Mouse (Mus musculus) embryonic stem cell, embryonic (primary cell): ENCODE results near the gene Doxl2.
"Not testable (repeated sequence)": the region's sequence is repeated elsewhere in the genome, so short reads cannot be mapped to it uniquely, and the experiment has no call there.

ENCODE experiments used
- CTCF ChIA-PET, 4 experiments: fragments of 300-600 bp in 2 of 4; fragments of 350-600 bp in 2 of 4; sonication (Branson Sonifier 250); formaldehyde crosslinking; loops; one replicate each; lab custom pipeline; 2022; ENCODE audit warnings: inconsistent platforms in 2 of 4; lab: Charles Lee
- POLR2A ChIA-PET, 4 experiments: fragments of 300-600 bp in 2 of 4; fragments of 350-600 bp in 2 of 4; sonication (Branson Sonifier 250); formaldehyde crosslinking; loops; one replicate each; lab custom pipeline; 2022; ENCODE audit warnings: antibody characterized with exemption in 4 of 4, inconsistent platforms in 1 of 4; lab: Charles Lee

Gene Doxl2

DNA sequence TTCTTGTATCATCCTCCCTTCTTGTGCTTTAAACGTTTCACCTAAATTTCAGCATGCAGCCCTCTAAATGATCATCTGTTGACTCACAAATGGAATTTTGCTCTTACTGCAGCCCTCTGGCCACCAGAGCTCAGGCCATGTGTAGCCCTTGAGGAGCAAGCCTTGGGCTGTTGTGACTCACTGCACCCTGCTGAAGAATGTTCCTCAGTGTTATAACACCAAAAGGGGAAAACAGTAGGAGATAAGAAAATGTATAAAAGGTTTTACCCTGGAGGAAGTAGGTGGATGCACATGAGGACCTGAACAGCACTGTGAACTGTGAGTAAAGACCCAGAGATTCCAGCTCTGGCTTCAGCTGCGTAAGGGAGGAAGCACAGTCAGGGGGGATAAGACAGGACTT lies at the start of gene Doxl2:
Gene Doxl2, plus strand, starts transcription at position 301 of the 400 bp plus-strand sequence.
- POLR2A ChIA-PET, result no interaction called here
- CTCF ChIA-PET, result interaction anchor here in 1 of 4 experiments (1.2 kb wide), 1 partner anchor 114 kb away, joined by 4 read pairs; no protein-coding TSS in a partner anchor

DNA sequence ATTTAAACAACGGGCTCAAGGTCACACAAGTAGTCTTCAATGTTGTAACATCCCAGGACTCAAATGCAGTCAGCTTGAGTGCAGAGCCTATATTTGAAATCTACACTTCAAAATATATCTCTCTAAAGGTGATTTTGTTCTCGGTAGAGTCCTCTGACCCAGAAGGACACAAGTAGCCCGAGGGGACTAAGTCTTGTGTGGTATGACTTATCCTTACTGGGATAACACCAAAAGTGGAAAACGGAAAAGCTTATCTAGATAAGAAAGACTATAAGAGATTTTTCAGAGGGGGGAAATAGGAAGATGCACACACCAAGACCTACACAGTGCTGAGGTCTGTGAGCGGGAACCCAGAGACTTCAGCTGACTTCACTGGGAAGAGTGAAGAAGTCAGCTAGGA lies 45.2 kb upstream of the Doxl2 start, which contains the start of gene 1600015I10Rik:
Gene 1600015I10Rik, plus strand, starts transcription at position 301 of the 400 bp plus-strand sequence.
- POLR2A ChIA-PET, result interaction anchor here in 1 of 4 experiments (1.5 kb wide), 1 partner anchor 24 kb away, joined by 3 read pairs; no protein-coding TSS in a partner anchor
- CTCF ChIA-PET, result interaction anchor here in 1 of 4 experiments (0.6 kb wide), 1 partner anchor 179 kb away, joined by 4 read pairs; no protein-coding TSS in a partner anchor

DNA sequence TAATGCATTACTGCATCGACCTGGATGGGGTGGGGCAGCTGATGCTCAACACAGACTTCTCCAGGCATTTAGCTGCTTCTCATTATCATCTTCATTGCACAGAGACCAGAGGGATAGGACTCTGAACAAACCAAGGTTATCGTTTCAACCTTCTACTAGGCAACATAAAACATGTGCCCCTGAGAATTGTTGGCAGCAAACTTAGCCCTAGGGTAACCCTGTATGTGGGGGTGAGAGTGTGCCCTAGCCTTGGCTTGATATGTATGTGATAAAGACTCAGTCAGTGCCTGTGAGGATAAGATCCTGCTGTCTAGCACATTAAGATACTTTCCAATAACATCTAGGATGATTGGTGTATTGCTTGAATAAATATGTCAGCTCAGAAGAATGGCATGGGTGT lies 25.2 kb upstream of the Doxl2 start:
- ChIA-PET POLR2A (no interaction called here), CTCF (interaction anchor here in 1 of 4 experiments (0.6 kb wide), 1 partner anchor 135 kb away, joined by 3 read pairs; no protein-coding TSS in a partner anchor)

DNA sequence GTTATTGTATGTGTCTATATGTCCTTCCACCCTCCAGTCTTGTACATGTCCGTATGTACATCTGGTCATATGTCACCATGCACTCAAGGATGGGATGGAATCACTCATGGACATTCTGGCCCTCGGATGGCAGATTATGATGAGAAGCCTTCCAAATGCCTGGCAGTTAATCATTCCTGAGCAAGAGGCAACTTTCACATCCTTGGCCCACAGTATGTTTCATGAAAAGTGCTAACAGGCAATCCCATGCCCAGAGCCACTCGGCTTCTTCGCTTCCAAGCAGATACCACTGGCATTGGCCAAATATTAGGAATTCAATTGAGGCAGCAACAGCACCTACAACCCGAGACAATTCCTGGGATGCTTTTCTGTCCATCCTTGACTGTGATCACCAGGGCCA lies 24.1 kb upstream of the Doxl2 start:
- ChIA-PET POLR2A (no interaction called here), CTCF (interaction anchor here in 1 of 4 experiments (0.6 kb wide), 1 partner anchor 13 kb away, joined by 5 read pairs; no protein-coding TSS in a partner anchor)

DNA sequence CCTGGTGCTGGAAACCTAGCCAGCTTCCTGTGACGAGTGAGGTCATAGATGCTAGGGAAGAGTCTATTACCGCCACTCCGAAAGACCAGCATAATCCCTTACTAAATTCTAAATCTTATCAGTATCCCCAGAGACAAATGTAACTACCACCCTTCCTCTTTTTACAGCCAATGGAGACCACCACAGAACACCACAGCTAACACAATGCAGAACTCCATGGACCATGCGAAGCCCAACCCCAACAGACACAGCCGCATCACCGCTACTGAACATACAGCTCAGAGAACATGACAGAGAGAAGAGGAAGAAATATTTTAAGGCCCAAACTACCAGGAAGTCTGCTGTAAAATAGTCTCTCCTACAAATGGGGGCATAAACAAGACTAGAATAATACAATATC lies 23.1 kb upstream of the Doxl2 start:
- ChIA-PET CTCF (no interaction called here), POLR2A (no interaction called here)

DNA sequence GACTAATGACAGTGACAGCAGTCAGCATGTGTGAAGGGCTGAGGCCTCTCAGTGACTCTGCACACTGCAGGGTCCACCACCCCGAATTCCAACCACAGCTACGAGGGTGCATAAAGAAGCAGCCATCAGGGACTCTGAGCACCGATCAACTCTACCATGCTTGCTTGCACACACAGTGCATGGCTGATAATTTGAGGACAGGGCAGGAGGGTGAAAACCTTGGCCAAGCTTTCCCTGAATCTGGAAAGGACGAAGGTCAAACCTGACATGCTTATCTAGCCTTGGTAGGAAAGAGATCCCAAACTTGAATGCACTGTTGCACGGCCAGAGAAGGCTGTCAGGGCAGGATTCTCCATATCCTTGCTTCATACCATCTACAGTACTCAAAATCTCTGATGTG lies 21.5 kb upstream of the Doxl2 start:
- POLR2A ChIA-PET, result no interaction called here
- CTCF ChIA-PET, result interaction anchor here in 2 of 4 experiments (0.5 to 1.5 kb wide), 4 partner anchors 9 to 93 kb away, joined by 3 to 5 read pairs (median 4); no protein-coding TSS in a partner anchor

DNA sequence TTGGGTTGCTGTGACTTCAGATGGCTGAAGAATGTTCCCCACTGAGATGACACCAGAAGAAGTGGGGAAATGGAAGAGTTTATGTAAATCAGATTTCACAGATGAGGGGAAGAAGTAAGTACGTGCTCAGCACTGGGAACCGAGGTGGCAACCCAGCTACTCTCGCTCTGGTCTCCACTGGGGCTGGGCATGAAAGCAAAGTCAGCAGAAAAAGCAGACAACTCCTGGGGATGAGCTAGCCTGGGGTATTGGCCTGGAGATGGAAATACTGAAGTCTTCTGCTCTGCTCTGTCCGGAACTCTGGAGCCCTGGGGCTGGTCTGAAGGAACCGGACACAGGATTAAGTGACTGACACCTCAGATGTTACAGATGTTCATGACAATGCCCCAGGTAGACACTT lies 20.6 kb upstream of the Doxl2 start:
- POLR2A ChIA-PET, result no interaction called here

DNA sequence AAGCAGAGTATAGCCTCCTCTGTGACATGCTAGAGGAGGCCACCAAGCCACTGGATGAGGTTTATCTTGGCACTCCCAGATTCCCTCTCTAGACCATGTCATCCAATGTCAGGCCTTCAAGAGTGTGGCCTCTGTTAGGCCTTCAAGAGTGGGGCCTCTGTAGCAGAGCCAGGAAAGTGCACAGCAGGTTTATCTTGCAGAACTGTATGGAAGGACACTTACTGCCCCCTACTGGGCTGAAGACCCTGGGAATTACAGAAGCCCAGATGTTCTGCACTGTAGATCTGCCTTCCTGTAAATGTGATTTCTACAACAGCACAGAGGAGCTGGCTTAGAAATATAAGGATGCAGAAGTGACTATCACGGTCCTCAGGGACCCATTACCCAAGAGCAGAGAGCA lies 19.8 kb upstream of the Doxl2 start:
- POLR2A ChIA-PET, result no interaction called here
- CTCF ChIA-PET, result interaction anchor here in 2 of 4 experiments (0.6 to 0.7 kb wide), 2 partner anchors 313 to 406 kb away, joined by 3 read pairs; no protein-coding TSS in a partner anchor

More for the DNA sequence above, 20.6 kb upstream of the Doxl2 start:
- CTCF ChIA-PET, result interaction anchor here in 1 of 4 experiments (0.7 to 1.5 kb wide), 3 partner anchors 42 to 183 kb away, joined by 4 read pairs; no protein-coding TSS in a partner anchor

DNA sequence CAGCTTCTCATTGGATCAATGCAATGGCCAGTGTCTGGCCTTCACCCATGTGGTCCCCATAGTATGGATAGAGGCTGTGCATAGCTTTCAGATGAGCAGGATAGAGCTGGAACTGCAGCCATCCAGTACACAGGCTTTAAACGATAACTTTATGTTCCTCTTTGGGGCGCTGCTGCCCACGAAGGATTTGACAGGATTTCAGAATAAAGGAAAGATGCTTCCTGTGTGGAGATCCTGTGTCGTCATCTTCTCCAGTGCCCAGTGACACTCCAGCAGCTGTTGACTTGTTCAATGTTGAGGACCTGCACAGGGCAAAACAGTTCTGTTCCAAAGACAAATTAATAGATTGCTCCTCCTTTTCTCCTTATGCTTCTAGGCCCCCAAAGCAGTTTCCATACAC lies 18.0 kb upstream of the Doxl2 start:
- CTCF ChIA-PET, result interaction anchor here in 2 of 4 experiments (0.5 to 2.1 kb wide), 3 partner anchors 96 to 1629 kb away, joined by 3 to 17 read pairs (median 3); no protein-coding TSS in a partner anchor
- POLR2A ChIA-PET, result no interaction called here

DNA sequence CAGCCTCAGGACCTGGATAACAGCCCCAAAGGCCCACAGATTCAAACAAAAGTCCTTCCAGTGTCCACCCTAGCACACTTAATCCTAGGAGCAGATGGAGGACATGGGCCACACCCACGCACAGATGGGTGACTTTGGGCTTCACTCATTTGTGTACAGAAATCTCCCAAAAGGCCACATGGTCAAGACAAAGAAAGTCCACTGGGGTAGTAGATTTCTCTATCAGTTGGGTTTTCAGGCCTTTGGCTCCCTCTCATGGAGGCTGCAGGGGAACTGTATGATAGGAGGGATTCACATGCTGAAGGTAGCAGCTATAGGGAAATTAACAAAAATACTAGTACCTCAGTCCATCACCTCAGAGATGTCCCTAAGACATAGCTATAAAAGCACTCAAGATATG lies 16.7 kb upstream of the Doxl2 start:
- CTCF ChIA-PET, result interaction anchor here (0.5 to 2.1 kb wide), 8 partner anchors 98 to 312 kb away, joined by 3 to 17 read pairs (median 6); no protein-coding TSS in a partner anchor
- POLR2A ChIA-PET, result no interaction called here

DNA sequence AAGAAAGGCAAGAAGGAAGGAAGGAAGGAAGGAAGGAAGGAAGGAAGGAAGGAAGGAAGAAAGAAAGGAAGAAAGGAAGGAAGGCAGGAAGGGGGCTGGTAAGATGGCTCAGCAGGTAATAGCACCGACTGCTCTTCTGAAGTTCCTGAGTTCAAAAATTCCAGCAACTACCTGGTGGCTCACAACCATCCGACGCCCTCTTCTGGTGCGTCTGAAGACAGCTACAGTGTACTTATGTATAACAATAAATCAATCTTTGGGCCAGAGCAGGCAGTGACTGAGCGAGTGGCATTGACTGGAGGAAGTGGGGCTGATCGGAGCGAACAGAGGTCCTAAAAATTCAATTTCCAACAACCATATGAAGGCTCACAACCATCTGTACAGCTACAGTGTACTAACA lies 15.6 kb upstream of the Doxl2 start:
- POLR2A ChIA-PET, result interaction anchor here in 3 of 4 experiments (0.5 to 1.0 kb wide), 3 partner anchors 99 to 642 kb away, joined by 3 read pairs; no protein-coding TSS in a partner anchor
- CTCF ChIA-PET, result interaction anchor here (0.5 to 1.7 kb wide), 11 partner anchors 12 to 1619 kb away, joined by 3 to 10 read pairs (median 4); no protein-coding TSS in a partner anchor

DNA sequence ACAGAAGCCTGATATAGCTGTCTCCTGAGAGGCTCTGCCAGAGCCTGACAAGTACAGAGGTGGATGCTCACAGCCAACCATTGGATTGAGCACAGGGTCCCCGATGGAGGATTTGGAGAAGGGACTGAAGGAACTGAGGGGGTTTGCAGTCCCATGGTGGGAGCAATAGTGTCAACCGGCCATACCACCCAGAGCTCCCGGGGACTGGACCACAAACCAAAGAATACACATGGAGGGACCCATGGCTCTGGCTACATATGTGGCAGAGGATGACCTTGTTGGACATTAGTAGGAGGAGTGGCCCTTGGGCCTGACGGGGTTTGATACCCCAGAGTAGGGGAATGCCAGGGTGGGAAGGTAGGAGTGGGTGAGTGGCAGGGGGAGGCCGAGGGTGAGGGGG lies 8.1 kb upstream of the Doxl2 start:
- CTCF ChIA-PET, POLR2A ChIA-PET: not testable (repeated sequence)

DNA sequence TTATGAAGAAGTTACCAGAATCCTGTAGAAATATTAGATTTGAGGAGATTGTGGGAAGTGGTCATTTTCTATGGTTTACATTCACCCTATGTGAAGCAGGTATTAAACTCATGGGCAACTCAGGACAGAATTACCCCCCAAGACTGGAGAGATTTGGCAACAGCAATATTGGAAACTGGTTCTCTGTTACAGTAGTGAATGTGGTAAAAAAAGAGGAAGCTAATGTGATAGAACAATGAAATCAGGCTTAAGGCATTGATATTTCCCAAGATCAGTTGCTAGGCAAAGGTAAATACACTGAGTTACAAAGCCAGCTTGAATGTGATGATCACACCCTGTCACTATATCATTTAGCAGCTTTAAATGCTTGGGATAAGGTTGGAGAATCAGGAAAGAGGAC lies 6.9 kb upstream of the Doxl2 start:
- ChIA-PET POLR2A (no interaction called here), CTCF (no interaction called here)

DNA sequence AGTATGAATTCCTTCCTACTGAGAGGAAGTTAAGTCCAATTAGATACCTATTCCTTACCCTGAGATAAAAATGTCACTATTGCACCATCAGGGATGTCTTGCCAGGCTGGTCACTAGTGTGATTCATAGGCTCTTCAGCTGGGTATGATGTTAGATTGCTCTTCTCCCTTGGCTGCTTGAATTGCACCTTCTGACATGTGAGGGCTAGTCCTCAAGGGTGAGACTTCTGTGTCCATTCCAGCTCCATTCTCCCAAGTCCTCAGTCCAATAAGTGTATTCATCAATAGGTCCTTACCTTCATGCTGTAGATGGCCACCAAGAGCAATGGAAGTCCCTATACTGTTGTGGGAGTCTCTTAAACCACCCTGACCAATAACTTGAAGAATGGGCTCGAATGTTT lies 4.9 kb downstream of the Doxl2 start:
- CTCF ChIA-PET, result no interaction called here

DNA sequence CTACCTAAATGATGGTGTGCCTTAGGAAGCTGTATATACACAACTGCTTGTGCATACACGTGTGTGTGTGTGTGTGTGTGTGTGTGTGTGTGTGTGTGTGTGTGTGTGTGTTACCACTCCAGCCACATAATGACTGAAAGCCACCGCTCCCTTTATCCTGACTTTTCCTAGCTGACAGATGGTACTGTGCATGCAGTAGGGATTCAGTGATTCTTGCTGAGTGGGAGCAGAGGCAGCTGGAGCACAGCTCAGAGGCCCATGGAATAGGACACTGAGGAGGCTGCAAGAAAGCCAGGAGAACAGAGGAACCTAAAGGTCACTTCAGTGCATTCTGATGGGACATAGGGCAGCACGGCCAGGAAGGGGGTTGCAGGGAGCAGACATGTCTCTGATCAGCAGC lies 7.5 kb downstream of the Doxl2 start:
- CTCF ChIA-PET, result interaction anchor here in 2 of 4 experiments (0.5 to 0.6 kb wide), 2 partner anchors 118 to 1735 kb away, joined by 3 to 6 read pairs; no protein-coding TSS in a partner anchor
- POLR2A ChIA-PET, result interaction anchor here in 1 of 4 experiments (0.7 kb wide), 1 partner anchor 38 kb away, joined by 4 read pairs; no protein-coding TSS in a partner anchor

More for the DNA sequence above, 4.9 kb downstream of the Doxl2 start:
- POLR2A ChIA-PET, result interaction anchor here in 1 of 4 experiments (1.9 kb wide), 1 partner anchor 9 kb away, joined by 5 read pairs; no protein-coding TSS in a partner anchor

DNA sequence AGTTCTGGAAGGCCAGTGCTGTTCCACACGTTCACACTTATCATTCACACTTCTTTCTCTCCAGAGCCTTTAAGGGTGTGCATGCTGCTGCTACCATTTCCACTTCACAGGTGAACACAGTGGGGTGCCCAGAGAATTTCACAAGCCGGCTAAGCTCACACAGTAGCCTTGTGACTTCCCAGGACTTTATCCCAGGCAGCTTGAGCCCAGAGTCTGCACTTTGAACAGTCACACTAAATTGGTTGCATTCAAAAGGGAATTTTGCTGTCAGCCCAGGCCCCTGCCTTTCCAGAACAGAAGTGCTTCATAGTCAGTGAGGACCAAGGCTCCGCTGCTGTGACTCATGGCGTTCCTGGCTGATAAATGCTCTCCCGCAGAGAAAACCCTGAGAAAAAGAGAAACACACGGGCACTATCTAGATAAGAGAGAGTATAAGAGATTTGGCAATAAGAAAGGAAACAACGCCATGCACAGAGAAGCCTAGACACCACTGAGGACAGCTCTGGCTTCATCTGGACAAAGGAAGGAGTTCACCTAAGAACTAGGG lies 11.8 kb downstream of the Doxl2 start, which contains the start of gene Svs1:
Gene Svs1, plus strand, starts transcription at position 418 of the 547 bp plus-strand sequence.
- ChIA-PET POLR2A (no interaction called here), CTCF (interaction anchor here in 1 of 4 experiments (0.5 kb wide), 1 partner anchor 150 kb away, joined by 4 read pairs; no protein-coding TSS in a partner anchor)

DNA sequence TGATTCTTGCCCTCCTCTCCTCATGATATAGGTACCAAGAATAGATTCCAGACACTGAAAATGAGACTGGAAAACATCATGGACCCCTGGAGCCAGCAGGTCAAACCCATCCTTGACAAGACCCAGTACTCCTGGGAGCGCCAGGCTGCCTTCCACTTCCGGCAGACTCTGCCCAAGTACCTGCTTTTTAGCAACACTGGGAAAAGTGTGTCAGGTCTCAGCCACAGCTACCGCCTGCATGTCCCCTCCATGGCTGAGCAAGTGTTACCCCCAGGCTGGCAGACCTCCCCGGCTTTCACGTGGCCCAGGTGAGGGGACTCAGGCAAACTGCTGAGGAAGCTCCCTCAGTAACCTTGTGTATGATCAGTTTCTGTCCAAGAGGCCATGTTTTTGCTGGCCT lies 15.2 kb downstream of the Doxl2 start:
- CTCF ChIA-PET, result interaction anchor here in 1 of 4 experiments (0.9 kb wide), 1 partner anchor 244 kb away, joined by 3 read pairs; no protein-coding TSS in a partner anchor
- POLR2A ChIA-PET, result no interaction called here

DNA sequence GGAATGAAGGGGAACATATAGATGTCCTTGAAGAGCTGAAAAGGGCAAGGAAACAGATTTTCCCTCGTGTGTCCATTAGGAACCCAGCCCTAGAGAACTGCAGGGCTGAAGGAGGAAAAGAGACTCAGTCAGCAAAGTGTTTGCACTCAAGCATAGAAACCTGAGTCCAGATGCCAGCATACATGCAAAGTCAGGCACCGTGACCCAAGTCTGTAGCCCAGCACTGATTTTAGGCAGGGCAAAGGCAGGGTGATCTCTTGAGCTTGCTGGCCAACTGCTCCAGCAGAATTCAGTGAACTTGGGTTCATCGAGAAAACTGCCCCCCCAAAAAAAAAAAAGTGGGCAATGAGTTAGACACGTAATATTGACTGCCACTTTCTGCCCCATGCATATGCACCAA lies 17.2 kb downstream of the Doxl2 start:
- ChIA-PET CTCF (interaction anchor here in 2 of 4 experiments (0.7 kb wide), 2 partner anchors 174 to 423 kb away, joined by 3 to 11 read pairs; no protein-coding TSS in a partner anchor), POLR2A (interaction anchor here in 1 of 4 experiments (0.6 to 0.7 kb wide), 2 partner anchors 29 to 45 kb away, joined by 3 read pairs; no protein-coding TSS in a partner anchor)

DNA sequence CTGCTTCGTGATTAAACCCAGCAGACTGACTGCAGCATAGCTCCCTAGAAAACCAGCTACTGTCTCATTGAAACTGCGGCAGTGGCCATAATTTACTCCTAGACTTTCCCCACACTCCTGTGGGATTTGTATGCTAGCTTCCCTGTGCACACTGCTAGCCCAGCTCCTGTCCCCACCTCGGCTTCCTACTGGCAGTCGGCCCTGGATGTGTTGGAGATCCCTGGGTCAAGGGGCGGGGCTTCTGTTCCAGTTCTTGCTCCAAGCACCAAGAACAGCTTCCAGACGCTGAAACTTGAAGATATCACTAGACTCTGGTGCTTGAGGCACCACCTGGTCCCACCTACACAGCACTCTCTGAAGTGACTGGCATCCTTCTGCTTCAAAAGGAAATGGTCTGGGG lies 23.4 kb downstream of the Doxl2 start:
- ChIA-PET CTCF (interaction anchor here in 2 of 4 experiments (0.8 to 1.5 kb wide), 3 partner anchors 10 to 138 kb away, joined by 3 to 5 read pairs (median 4); no protein-coding TSS in a partner anchor), POLR2A (no interaction called here)
